Mouse (Mus musculus): ENCODE results near the gene Olfr749.

- no peak for TF ChIP-seq CTCF (IDR thresholded peaks at IDR 0.05; ENCODE audit: borderline replicate concordance, insufficient read depth, low read depth, low read length)
- TF ChIP-seq POLR2A (IDR thresholded peaks at IDR 0.05; ENCODE audit: borderline replicate concordance, insufficient read depth, low read length) = no peak
Observed at GRCm38 (mm10) chr14:50788157-50788556, 43.3 kb upstream of the Olfr749 start.
